ENCODE assay signal across 30 mouse cellular contexts in genomic region chr11:4281852-4282251, GRCm38 (mm10). TPM values are rescaled to one million over a fixed set of nuclear protein-coding genes. Genes with fewer than 3 reads are reported as not detected.
"Had no signal": no experiment of that assay in that cellular context is flagged by ENCODE, and none has a peak within 500 bp of the region (broad histone marks: within the 10 kb centered on the region; RNA-seq: fewer than 3 reads in every experiment).

No protein-coding gene starts in this region.

- H3K4me2 ChIP-seq: embryonic facial prominence, embryonic 12.5 days; embryonic facial prominence, embryonic 13.5 days; embryonic facial prominence, embryonic 15.5 days; forebrain, embryonic 12.5 days; forebrain, embryonic 13.5 days; forebrain, embryonic 15.5 days had no signal

- DNase-seq: cerebellum, postnatal 10 days; cerebellum, postnatal 14 days; cerebellum, postnatal 25 days; cerebellum, postnatal 36 days; embryo, embryonic 11 days; forebrain, postnatal 0 days; gastrocnemius, adult 2 months; gastrocnemius, postnatal 10 days; gastrocnemius, postnatal 14 days; gastrocnemius, postnatal 25 days; gastrocnemius, postnatal 36 days; heart, adult 11 months; heart, adult 18-20 months; heart, adult 2 months had no signal

- H3K36me3 ChIP-seq: embryonic facial prominence, embryonic 10.5 days; embryonic facial prominence, embryonic 12.5 days; embryonic facial prominence, embryonic 13.5 days; embryonic facial prominence, embryonic 15.5 days; forebrain, embryonic 10.5 days; forebrain, embryonic 12.5 days; forebrain, embryonic 15.5 days; heart, embryonic 10.5 days had no signal

- H3K4me3 ChIP-seq: embryonic facial prominence, embryonic 10.5 days; embryonic facial prominence, embryonic 12.5 days; embryonic facial prominence, embryonic 13.5 days; embryonic facial prominence, embryonic 15.5 days; erythroblast, embryonic 14.5 days; forebrain, embryonic 10.5 days; forebrain, embryonic 12.5 days; forebrain, embryonic 13.5 days; forebrain, embryonic 15.5 days; gastrocnemius, adult 2 months; heart, adult 2 months; heart, embryonic 10.5 days had no signal

- H3K9ac ChIP-seq: embryonic facial prominence, embryonic 12.5 days; embryonic facial prominence, embryonic 13.5 days; embryonic facial prominence, embryonic 15.5 days; forebrain, embryonic 12.5 days; forebrain, embryonic 13.5 days; forebrain, embryonic 15.5 days; forebrain, postnatal 0 days had no signal

- ATAC-seq: forebrain, embryonic 13.5 days; forebrain, embryonic 14.5 days; forebrain, embryonic 15.5 days; forebrain, embryonic 16.5 days; forebrain, postnatal 0 days had no signal

- H3K4me1 ChIP-seq: forebrain, embryonic 13.5 days; forebrain, embryonic 15.5 days had no signal

- H3K9me3 ChIP-seq: embryonic facial prominence, embryonic 10.5 days; embryonic facial prominence, embryonic 12.5 days; embryonic facial prominence, embryonic 13.5 days; embryonic facial prominence, embryonic 15.5 days; forebrain, embryonic 10.5 days; forebrain, embryonic 12.5 days; forebrain, embryonic 13.5 days; forebrain, embryonic 15.5 days; heart, embryonic 10.5 days had no signal

- H3K27ac ChIP-seq: embryonic facial prominence, embryonic 10.5 days; embryonic facial prominence, embryonic 12.5 days; embryonic facial prominence, embryonic 13.5 days; embryonic facial prominence, embryonic 15.5 days; forebrain, embryonic 12.5 days; forebrain, embryonic 13.5 days; forebrain, embryonic 15.5 days; heart, adult 2 months; heart, embryonic 10.5 days had no signal

- H3K27me3 ChIP-seq: embryonic facial prominence, embryonic 12.5 days; embryonic facial prominence, embryonic 13.5 days; embryonic facial prominence, embryonic 15.5 days; forebrain, embryonic 12.5 days; forebrain, embryonic 13.5 days; forebrain, embryonic 15.5 days had no signal

RNA-seq across cellular contexts. Expression of gene Lif, which starts 24.5 kb away (rescaled TPM):
- polyA plus RNA-seq: erythroblast, embryonic 14.5 days; forebrain, embryonic 11.5 days; forebrain, embryonic 12.5 days; forebrain, embryonic 14.5 days; forebrain, embryonic 15.5 days had no signal

RNA-seq across cellular contexts. Expression of gene Osm, which starts 45.6 kb away (rescaled TPM):
- total RNA-seq: gastrocnemius, adult 18-20 months; gastrocnemius, adult 2 months; gastrocnemius, adult 8-10 months; gastrocnemius, postnatal 10 days; gastrocnemius, postnatal 14 days; gastrocnemius, postnatal 25 days; gastrocnemius, postnatal 36 days had no signal
- polyA plus RNA-seq: embryonic facial prominence, embryonic 10.5 days; embryonic facial prominence, embryonic 11.5 days; embryonic facial prominence, embryonic 12.5 days; embryonic facial prominence, embryonic 13.5 days; forebrain, embryonic 10.5 days; forebrain, embryonic 11.5 days; forebrain, embryonic 12.5 days; forebrain, embryonic 13.5 days; forebrain, embryonic 15.5 days; forebrain, embryonic 16.5 days had no signal
